Mouse (Mus musculus): ENCODE data around the gene Stxbp3.
"Not testable (repeated sequence)": the region's sequence is repeated elsewhere in the genome, so short reads cannot be mapped to it uniquely, and the experiment has no call there.

Stxbp3 gene

GRCm38 (mm10) chr3:108840000-108840715 lies at the start of gene Stxbp3:
Gene Stxbp3 (minus strand): TSS chr3:108840526.
- DNase-seq (ENCODE audit: low spot score): peak; percentile 100

- no peak for DNase-seq (ENCODE audit: low spot score)
These were observed 49.6 kb upstream of the Stxbp3 start, which contains the start of gene Fndc7 for GRCm38 (mm10) chr3:108889908-108890307. Gene Fndc7 (minus strand): TSS chr3:108890008.

- DNase-seq (ENCODE audit: low spot score): no peak
These were observed 47.3 kb upstream of the Stxbp3 start for GRCm38 (mm10) chr3:108887618-108887975.

GRCm38 (mm10) chr3:108886934-108887617 lies 46.8 kb upstream of the Stxbp3 start:
- no peak for DNase-seq (ENCODE audit: low spot score)

- peak; percentile 56 for DNase-seq (ENCODE audit: low spot score)
These were observed 45.6 kb upstream of the Stxbp3 start for GRCm38 (mm10) chr3:108885686-108886530.

GRCm38 (mm10) chr3:108884706-108885289 lies 44.5 kb upstream of the Stxbp3 start:
- DNase-seq (ENCODE audit: low spot score): no peak

GRCm38 (mm10) chr3:108883067-108883466 lies 42.7 kb upstream of the Stxbp3 start:
- DNase-seq (ENCODE audit: low spot score): no peak

- not testable (repeated sequence) for DNase-seq (ENCODE audit: low spot score)
These were observed 41.5 kb upstream of the Stxbp3 start for GRCm38 (mm10) chr3:108881873-108882272.

- peak; percentile 49 for DNase-seq (ENCODE audit: low spot score)
These were observed 40.5 kb upstream of the Stxbp3 start for GRCm38 (mm10) chr3:108880544-108881507.

- no peak for DNase-seq (ENCODE audit: low spot score)
These were observed 39.6 kb upstream of the Stxbp3 start for GRCm38 (mm10) chr3:108879836-108880435.

GRCm38 (mm10) chr3:108879129-108879528 lies 38.8 kb upstream of the Stxbp3 start:
- DNase-seq (ENCODE audit: low spot score): peak; percentile 52

- DNase-seq (ENCODE audit: low spot score): no peak
These were observed 30.3 kb upstream of the Stxbp3 start for GRCm38 (mm10) chr3:108870631-108871030.

GRCm38 (mm10) chr3:108867449-108867848 lies 27.1 kb upstream of the Stxbp3 start:
- no peak for DNase-seq (ENCODE audit: low spot score)

GRCm38 (mm10) chr3:108865676-108866075 lies 25.4 kb upstream of the Stxbp3 start:
- DNase-seq (ENCODE audit: low spot score): no peak

- DNase-seq (ENCODE audit: low spot score): no peak
These were observed 24.8 kb upstream of the Stxbp3 start for GRCm38 (mm10) chr3:108865129-108865528.

GRCm38 (mm10) chr3:108863091-108863490 lies 22.8 kb upstream of the Stxbp3 start:
- DNase-seq (ENCODE audit: low spot score): no peak

- DNase-seq (ENCODE audit: low spot score): not testable (repeated sequence)
These were observed 22.0 kb upstream of the Stxbp3 start for GRCm38 (mm10) chr3:108862282-108862681.

- no peak for DNase-seq (ENCODE audit: low spot score)
These were observed 20.5 kb upstream of the Stxbp3 start for GRCm38 (mm10) chr3:108860786-108861185.

GRCm38 (mm10) chr3:108858231-108858770 lies 18.0 kb upstream of the Stxbp3 start:
- DNase-seq (ENCODE audit: low spot score): peak; percentile 54

GRCm38 (mm10) chr3:108857714-108858113 lies 17.4 kb upstream of the Stxbp3 start:
- DNase-seq (ENCODE audit: low spot score): no peak
